ENCODE assay signal across 11 mouse cellular contexts in genomic region chr7:78827749-78828362, GRCm38 (mm10). TPM values are rescaled to one million over a fixed set of nuclear protein-coding genes. Genes with fewer than 3 reads are reported as not detected.
A peak's percentile ranks its signal among the peaks of the same experiment; 100 is the strongest.
DNase-seq lines count a peak whose midpoint lies in the region; ATAC-seq and TF ChIP-seq lines count a peak whose summit lies in the region.
"Had no signal": no experiment of that assay in that cellular context is flagged by ENCODE, and none has a peak within 500 bp of the region (broad histone marks: within the 10 kb centered on the region; RNA-seq: fewer than 3 reads in every experiment).

No protein-coding gene starts in this region.

- H3K27ac ChIP-seq in gastrocnemius, adult 2 months = peak overlapping the region; percentile 73
- H3K27ac ChIP-seq in midbrain, embryonic 11.5 days (ENCODE audit: low read depth, low read length) = peak overlapping the region; percentile 27; the same call in 1 of the 2 replicates
- H3K27ac ChIP-seq in midbrain, embryonic 10.5 days (replicated peaks) = no peak overlapping the region
- peak overlapping the region; percentile 10 for H3K27ac ChIP-seq in neural tube, embryonic 15.5 days (replicated peaks)
- H3K27ac ChIP-seq in heart, embryonic 12.5 days (ENCODE audit: poor library complexity, severe bottlenecking) = no peak overlapping the region

- H3K9me3 ChIP-seq in midbrain, embryonic 11.5 days (ENCODE audit: control insufficient read depth, low read length) = no peaks in the 10 kb centered on the region
- H3K9me3 ChIP-seq in midbrain, embryonic 10.5 days (replicated peaks) = no peaks in the 10 kb centered on the region
- no peaks in the 10 kb centered on the region for H3K9me3 ChIP-seq in neural tube, embryonic 15.5 days (replicated peaks)
- no peaks in the 10 kb centered on the region for H3K9me3 ChIP-seq in heart, embryonic 12.5 days (replicated peaks)

- WGBS in midbrain, embryonic 11.5 days = 89% methylated on average over 14 of the region's 14 CpGs
- WGBS in midbrain, embryonic 10.5 days = 92% methylated on average over 14 of the region's 14 CpGs
- 31% methylated on average over 14 of the region's 14 CpGs for WGBS in large intestine, adult 2 months
- 70% methylated on average over 14 of the region's 14 CpGs for WGBS in neural tube, embryonic 15.5 days
- WGBS in heart, embryonic 12.5 days = 87% methylated on average over 14 of the region's 14 CpGs

- no peak for ATAC-seq in midbrain, embryonic 11.5 days (ENCODE audit: low FRiP score)
- no peak for ATAC-seq in neural tube, embryonic 15.5 days (ENCODE audit: low FRiP score)
- ATAC-seq in heart, embryonic 12.5 days (ENCODE audit: insufficient number of reproducible peaks, low FRiP score) = no peak

- peaks cover 4% of the 10 kb centered on the region; the same call in 1 of the 2 replicates for H3K36me3 ChIP-seq in midbrain, embryonic 11.5 days (ENCODE audit: control insufficient read depth, insufficient read depth, low read length)
- peaks cover 61% of the 10 kb centered on the region for H3K36me3 ChIP-seq in midbrain, embryonic 10.5 days
- peaks cover 11% of the 10 kb centered on the region; the same call in 1 of the 2 replicates for H3K36me3 ChIP-seq in neural tube, embryonic 15.5 days
- peaks cover 36% of the 10 kb centered on the region for H3K36me3 ChIP-seq in heart, embryonic 12.5 days

- intact Hi-C loops in gastrocnemius, adult 2 months (cut with DNase I) = no loop called here

- no peaks in the 10 kb centered on the region for H3K27me3 ChIP-seq in midbrain, embryonic 11.5 days (ENCODE audit: control insufficient read depth, insufficient read depth, low read length)
- no peaks in the 10 kb centered on the region for H3K27me3 ChIP-seq in midbrain, embryonic 10.5 days (ENCODE audit: low read depth, poor library complexity, severe bottlenecking)
- H3K27me3 ChIP-seq in neural tube, embryonic 15.5 days (replicated peaks) = no peaks in the 10 kb centered on the region
- H3K27me3 ChIP-seq in heart, embryonic 12.5 days (replicated peaks) = no peaks in the 10 kb centered on the region

- peak; percentile 70 for DNase-seq in gastrocnemius, adult 2 months
- no peak for DNase-seq in gastrocnemius, postnatal 10 days
- DNase-seq in midbrain, embryonic 11.5 days (ENCODE audit: low spot score, missing footprints) = no peak
- DNase-seq in midbrain, embryonic 10.5 days (ENCODE audit: low spot score) = no peak
- DNase-seq in large intestine, adult 2 months (ENCODE audit: low read depth, low spot score) = peak; percentile 46
- no peak for DNase-seq in heart, adult 18-20 months
- DNase-seq: cerebellum, adult 9-10 months; kidney, postnatal 14 days; layer of hippocampus, postnatal 36 days had no signal

- H3K4me3 ChIP-seq in gastrocnemius, adult 2 months = no peak overlapping the region
- H3K4me3 ChIP-seq in midbrain, embryonic 11.5 days (ENCODE audit: low read depth, low read length) = no peak overlapping the region
- H3K4me3 ChIP-seq in midbrain, embryonic 10.5 days = no peak overlapping the region
- no peak overlapping the region for H3K4me3 ChIP-seq in neural tube, embryonic 15.5 days (replicated peaks)
- no peak overlapping the region for H3K4me3 ChIP-seq in heart, embryonic 12.5 days

- H3K4me1 ChIP-seq in midbrain, embryonic 11.5 days (ENCODE audit: control insufficient read depth, insufficient read depth, low read length) = no peaks in the 10 kb centered on the region
- H3K4me1 ChIP-seq in midbrain, embryonic 10.5 days = no peaks in the 10 kb centered on the region
- H3K4me1 ChIP-seq in neural tube, embryonic 15.5 days = peaks cover 25% of the 10 kb centered on the region
- no peaks in the 10 kb centered on the region; the same call in 1 of the 2 replicates for H3K4me1 ChIP-seq in heart, embryonic 12.5 days (replicated peaks)

- TF ChIP-seq CTCF in gastrocnemius, adult 2 months (IDR thresholded peaks at IDR 0.05) = no peak

- no peak overlapping the region for H3K4me2 ChIP-seq in midbrain, embryonic 11.5 days
- no peak overlapping the region for H3K4me2 ChIP-seq in neural tube, embryonic 15.5 days
- no peak overlapping the region for H3K4me2 ChIP-seq in heart, embryonic 12.5 days

- no peak overlapping the region for H3K9ac ChIP-seq in midbrain, embryonic 11.5 days (ENCODE audit: low read length)
- H3K9ac ChIP-seq in neural tube, embryonic 15.5 days (replicated peaks) = no peak overlapping the region
- H3K9ac ChIP-seq in heart, embryonic 12.5 days = no peak overlapping the region

RNA-seq across cellular contexts. Expression of gene Det1, which starts 19.2 kb away (rescaled TPM):
- total RNA-seq in gastrocnemius, adult 2 months (2021) = 10 to 100 TPM; 17.9 to 22.1 TPM
- total RNA-seq in gastrocnemius, postnatal 10 days (2021) = 10 to 100 TPM in 1 of 2 experiments, 1 to 10 TPM in 1; 7.3 to 10.3 TPM
- 20.5 and 24.0 TPM in 2 replicates for polyA plus RNA-seq in midbrain, embryonic 11.5 days (2014; fragmentation: Nextera tagmentation; extraction: Ambion mirVana)
- polyA plus RNA-seq in midbrain, embryonic 10.5 days (2016; fragmentation: Nextera tagmentation; extraction: Ambion mirVana) = 23.4 and 24.4 TPM in 2 replicates
- 11.9 and 12.9 TPM in 2 replicates for polyA plus RNA-seq in large intestine, adult 2 months (2012; rRNA removed)
- polyA plus RNA-seq in neural tube, embryonic 15.5 days (2015; fragmentation: Nextera tagmentation; extraction: Ambion mirVana) = 12.6 and 13.5 TPM in 2 replicates
- total RNA-seq in heart, adult 18-20 months (2021) = 10 to 100 TPM; 13.9 to 16.5 TPM
- 11.6 and 12.4 TPM in 2 replicates for polyA plus RNA-seq in heart, embryonic 12.5 days (2016; fragmentation: Nextera tagmentation; extraction: Ambion mirVana)

RNA-seq across cellular contexts. Expression of gene Mrpl46, which starts 44.5 kb away (rescaled TPM):
- total RNA-seq in gastrocnemius, adult 2 months (2021) = 10 to 100 TPM; 22.3 to 34.2 TPM
- 10 to 100 TPM; 27.1 to 35.4 TPM for total RNA-seq in gastrocnemius, postnatal 10 days (2021)
- polyA plus RNA-seq in midbrain, embryonic 11.5 days (2014; fragmentation: Nextera tagmentation; extraction: Ambion mirVana) = 78.6 and 85.9 TPM in 2 replicates
- 75.5 and 87.7 TPM in 2 replicates for polyA plus RNA-seq in midbrain, embryonic 10.5 days (2016; fragmentation: Nextera tagmentation; extraction: Ambion mirVana)
- 23.9 and 26.1 TPM in 2 replicates for polyA plus RNA-seq in large intestine, adult 2 months (2012; rRNA removed)
- polyA plus RNA-seq in neural tube, embryonic 15.5 days (2015; fragmentation: Nextera tagmentation; extraction: Ambion mirVana) = 60.2 and 60.5 TPM in 2 replicates
- total RNA-seq in heart, adult 18-20 months (2021) = 10 to 100 TPM; 52.6 to 59.5 TPM
- polyA plus RNA-seq in heart, embryonic 12.5 days (2016; fragmentation: Nextera tagmentation; extraction: Ambion mirVana) = 62.2 and 62.6 TPM in 2 replicates

RNA-seq across cellular contexts. Expression of gene Mrps11, which starts 44.9 kb away (rescaled TPM):
- total RNA-seq in gastrocnemius, adult 2 months (2021) = 10 to 100 TPM; 27.7 to 37.1 TPM
- 10 to 100 TPM; 24.1 to 24.4 TPM for total RNA-seq in gastrocnemius, postnatal 10 days (2021)
- polyA plus RNA-seq in midbrain, embryonic 11.5 days (2014; fragmentation: Nextera tagmentation; extraction: Ambion mirVana) = 71.9 and 87.7 TPM in 2 replicates
- polyA plus RNA-seq in midbrain, embryonic 10.5 days (2016; fragmentation: Nextera tagmentation; extraction: Ambion mirVana) = 91.4 and 97.8 TPM in 2 replicates
- 43.5 and 49.4 TPM in 2 replicates for polyA plus RNA-seq in large intestine, adult 2 months (2012; rRNA removed)
- 74.5 and 76.8 TPM in 2 replicates for polyA plus RNA-seq in neural tube, embryonic 15.5 days (2015; fragmentation: Nextera tagmentation; extraction: Ambion mirVana)
- 10 to 100 TPM; 39.5 to 40.1 TPM for total RNA-seq in heart, adult 18-20 months (2021)
- 49.2 and 53.3 TPM in 2 replicates for polyA plus RNA-seq in heart, embryonic 12.5 days (2016; fragmentation: Nextera tagmentation; extraction: Ambion mirVana)

Comparison
In these comparisons a context has a peak if more than half of its experiments do, and no peak if none do; other contexts are left out.
1. DNase-seq: peak in gastrocnemius, adult 2 months (single experiment) and large intestine, adult 2 months (single experiment); none in gastrocnemius, postnatal 10 days (single experiment), midbrain, embryonic 11.5 days (single experiment), midbrain, embryonic 10.5 days (single experiment) and heart, adult 18-20 months (0 of 2).
2. H3K27ac ChIP-seq: peak in gastrocnemius, adult 2 months (single experiment), midbrain, embryonic 11.5 days (single experiment) and neural tube, embryonic 15.5 days (single experiment); none in midbrain, embryonic 10.5 days (single experiment) and heart, embryonic 12.5 days (single experiment).